Mouse (Mus musculus): Measurements from ENCODE around the gene Vmn1r184. TPM values are rescaled to one million over a fixed set of nuclear protein-coding genes. Genes with fewer than 3 reads are reported as not detected.

Gene Vmn1r184
- not detected in 2 replicates for polyA plus RNA-seq (2012; ENCODE audit: low replicate concordance)

DNA sequence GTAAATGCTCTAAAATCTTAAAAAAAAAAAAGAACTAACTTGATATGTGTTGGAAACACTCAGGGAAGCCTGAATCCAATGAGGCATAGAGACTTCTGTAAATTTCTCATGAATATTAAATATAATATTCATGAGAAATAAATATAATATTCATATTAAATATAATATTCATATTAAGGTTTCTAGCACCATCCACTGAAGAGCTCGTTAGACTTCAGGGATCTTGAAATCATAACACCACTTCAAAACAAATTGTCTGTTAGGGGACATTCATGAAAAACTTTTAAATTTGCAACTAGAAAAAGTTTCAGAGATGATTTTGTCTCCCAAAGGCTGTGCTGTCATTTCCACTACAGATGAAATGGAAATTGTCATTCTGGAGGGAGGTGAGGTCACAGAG lies at the start of gene Vmn1r184:
TSS of gene Vmn1r184 (plus strand) at position 301 of the 400 bp plus-strand sequence.

GRCm38 (mm10) chr7:26306926-26307325 lies 46.8 kb downstream of the Vmn1r184 start, which contains the start of gene Cyp2a4:
TSS of gene Cyp2a4 (plus strand) at chr7:26307169.

Other genes starting within 250 kb of the Vmn1r184 start
- not detected in 2 replicates for gene Cyp2b13, start 198.8 kb upstream of the Vmn1r184 start, polyA plus RNA-seq (2012; ENCODE audit: low replicate concordance)
- gene Cyp2b9, start 86.9 kb upstream of the Vmn1r184 start, polyA plus RNA-seq (2012; ENCODE audit: low replicate concordance) = not detected in 2 replicates
- not detected in 2 replicates for gene Cyp2a4, start 46.8 kb downstream of the Vmn1r184 start, polyA plus RNA-seq (2012; ENCODE audit: low replicate concordance)
- not detected in 2 replicates for gene Nlrp9c, start 143.4 kb downstream of the Vmn1r184 start, polyA plus RNA-seq (2012; ENCODE audit: low replicate concordance)
- not detected in 2 replicates for gene Nlrp4a, start 174.8 kb downstream of the Vmn1r184 start, polyA plus RNA-seq (2012; ENCODE audit: low replicate concordance)